ENCODE assay signal across 8 mouse cellular contexts in genomic region chrX:85574182-85574541, GRCm38 (mm10). TPM values are rescaled to one million over a fixed set of nuclear protein-coding genes. Genes with fewer than 3 reads are reported as not detected.
DNase-seq lines count a peak whose midpoint lies in the region; ATAC-seq and TF ChIP-seq lines count a peak whose summit lies in the region.

No protein-coding gene starts in this region.

- H3ac ChIP-seq in C2C12 (ENCODE audit: control insufficient read depth, insufficient read length, low read depth): peak overlapping the region; percentile 89

- H3K36me3 ChIP-seq in heart, embryonic 11.5 days (ENCODE audit: control insufficient read depth, insufficient read depth, low read length): no peaks in the 10 kb centered on the region
- no peaks in the 10 kb centered on the region for H3K36me3 ChIP-seq in C2C12 (ENCODE audit: control insufficient read depth, insufficient read depth)
- H3K36me3 ChIP-seq in hindbrain, embryonic 10.5 days: no peaks in the 10 kb centered on the region
- H3K36me3 ChIP-seq in liver, embryonic 16.5 days (ENCODE audit: control insufficient read depth, insufficient read depth): no peaks in the 10 kb centered on the region

- DNase-seq in heart, adult 18-20 months: no peak
- DNase-seq in hindbrain, embryonic 10.5 days (ENCODE audit: low spot score): no peak
- DNase-seq in retina, embryonic 14.5 days (ENCODE audit: low spot score): peak; percentile 36
- no peak for DNase-seq in cerebellum, adult 8-10 months

- H3K27me3 ChIP-seq in heart, embryonic 11.5 days (ENCODE audit: control insufficient read depth, insufficient read depth, low read length): no peaks in the 10 kb centered on the region
- no peaks in the 10 kb centered on the region for H3K27me3 ChIP-seq in C2C12 (ENCODE audit: control insufficient read depth, insufficient read depth, insufficient read length)
- peaks cover 16% of the 10 kb centered on the region; the same call in 1 of the 2 replicates for H3K27me3 ChIP-seq in hindbrain, embryonic 10.5 days (ENCODE audit: insufficient read depth, poor library complexity, severe bottlenecking)
- H3K27me3 ChIP-seq in liver, embryonic 16.5 days (ENCODE audit: control insufficient read depth, insufficient read depth, low read depth, low read length): no peaks in the 10 kb centered on the region

- no peak for TF ChIP-seq CTCF in C2C12 (IDR thresholded peaks at IDR 0.05; ENCODE audit: control insufficient read depth, insufficient read depth, insufficient read length)

- H3K9ac ChIP-seq in heart, embryonic 11.5 days (ENCODE audit: low read depth, low read length): peak overlapping the region; percentile 86
- H3K9ac ChIP-seq in liver, embryonic 16.5 days (ENCODE audit: low read depth, low read length): peak overlapping the region; percentile 94

- H3K9me3 ChIP-seq in heart, embryonic 11.5 days (replicated peaks; ENCODE audit: control insufficient read depth, low read length): no peaks in the 10 kb centered on the region
- H3K9me3 ChIP-seq in hindbrain, embryonic 10.5 days: 0 out of 2 replicates have a peak, but pooled peaks cover 4% of the 10 kb centered on the region
- no peaks in the 10 kb centered on the region for H3K9me3 ChIP-seq in liver, embryonic 16.5 days (replicated peaks; ENCODE audit: control insufficient read depth, low read length)

- H3K4me2 ChIP-seq in heart, embryonic 11.5 days: peak overlapping the region; percentile 63
- H3K4me2 ChIP-seq in liver, embryonic 16.5 days (ENCODE audit: low read depth, low read length): peak overlapping the region; percentile 46

- H3K4me3 ChIP-seq in heart, embryonic 11.5 days (ENCODE audit: low read depth, low read length): peak overlapping the region; percentile 70
- H3K4me3 ChIP-seq in C2C12 (ENCODE audit: insufficient read depth, poor library complexity, severe bottlenecking): peak overlapping the region; percentile 50
- peak overlapping the region; percentile 93 for H3K4me3 ChIP-seq in brown adipose tissue, adult 24 weeks (ENCODE audit: insufficient read depth, low read depth, low read length)
- H3K4me3 ChIP-seq in hindbrain, embryonic 10.5 days: peak overlapping the region; percentile 73
- peak overlapping the region; percentile 80 for H3K4me3 ChIP-seq in liver, embryonic 16.5 days (ENCODE audit: low read depth, low read length)

- H3K79me3 ChIP-seq in C2C12 (ENCODE audit: low read depth): peaks cover 16% of the 10 kb centered on the region

- 0 out of 2 replicates have a peak overlapping the region, but pooled peaks have one; percentile 35 for H3K27ac ChIP-seq in heart, embryonic 11.5 days (ENCODE audit: low read depth, low read length)
- 0 out of 2 replicates have a peak overlapping the region, but pooled peaks have one; percentile 23 for H3K27ac ChIP-seq in brown adipose tissue, adult 24 weeks (replicated peaks; ENCODE audit: low read depth, low read length)
- H3K27ac ChIP-seq in hindbrain, embryonic 10.5 days: peak overlapping the region; percentile 92
- peak overlapping the region; percentile 95 for H3K27ac ChIP-seq in liver, embryonic 16.5 days (ENCODE audit: low read length)

- ATAC-seq in heart, embryonic 11.5 days (replicated peaks; ENCODE audit: insufficient number of reproducible peaks, low FRiP score, low TSS enrichment): peak; percentile 57; the same call in 1 of the 2 replicates
- ATAC-seq in liver, embryonic 16.5 days (ENCODE audit: low read depth): peak; percentile 42

- WGBS in heart, embryonic 11.5 days (ENCODE audit: insufficient replicate concordance): 15% methylated on average over 25 of the region's 34 CpGs
- WGBS in hindbrain, embryonic 10.5 days: 25% methylated on average over 34 of the region's 34 CpGs
- 11% methylated on average over 34 of the region's 34 CpGs for WGBS in liver, embryonic 16.5 days (ENCODE audit: insufficient replicate concordance)

- H3K79me2 ChIP-seq in C2C12 (ENCODE audit: control insufficient read depth, insufficient read depth): peaks cover 28% of the 10 kb centered on the region

- H3K4me1 ChIP-seq in heart, embryonic 11.5 days (ENCODE audit: control insufficient read depth, insufficient read depth, low read length): no peaks in the 10 kb centered on the region
- H3K4me1 ChIP-seq in brown adipose tissue, adult 24 weeks (ENCODE audit: control insufficient read depth, insufficient read depth, insufficient read length, low read length): no peaks in the 10 kb centered on the region
- H3K4me1 ChIP-seq in hindbrain, embryonic 10.5 days (replicated peaks): no peaks in the 10 kb centered on the region
- H3K4me1 ChIP-seq in liver, embryonic 16.5 days (ENCODE audit: control insufficient read depth, low read depth, low read length): peaks cover 9% of the 10 kb centered on the region

TF ChIP-seq in C2C12, 6 proteins besides CTCF, POLR2A, EP300 and RAD21:
- TF ChIP-seq FOSL1 (IDR thresholded peaks at IDR 0.05; ENCODE audit: insufficient read depth, low read length, poor library complexity, severe bottlenecking): no peak
- TF ChIP-seq CEBPB (IDR thresholded peaks at IDR 0.05; ENCODE audit: low read depth): no peak
- TF ChIP-seq USF1 (IDR thresholded peaks at IDR 0.05; ENCODE audit: low read depth): no peak
- no peak for TF ChIP-seq MAX (IDR thresholded peaks at IDR 0.05)
- TF ChIP-seq MYOD1 (IDR thresholded peaks at IDR 0.05; ENCODE audit: control insufficient read depth, insufficient read length, low read depth): no peak
- no peak for TF ChIP-seq MYOG (IDR thresholded peaks at IDR 0.05; ENCODE audit: control insufficient read depth, extremely low read depth, insufficient read length)
TF ChIP-seq in C2C12: peak in this region for 0.

RNA-seq across cellular contexts. Expression of gene Tab3, which starts 0.3 kb away (rescaled TPM):
- 4.7 and 4.9 TPM in 2 replicates for polyA plus RNA-seq in heart, embryonic 11.5 days (2014; fragmentation: Nextera tagmentation; extraction: Ambion mirVana)
- total RNA-seq in heart, adult 18-20 months (2021): 1 to 10 TPM; 7.4 to 9.4 TPM
- polyA plus RNA-seq in C2C12 (2012; fragmentation: generic; extraction: Trizol): 1.7 TPM
- polyA plus RNA-seq in brown adipose tissue, adult 24 weeks (2012; ENCODE audit: insufficient read depth, insufficient read length, missing spikeins): 4.2 and 6.5 TPM in 2 replicates
- 3.2 and 4.2 TPM in 2 replicates for polyA plus RNA-seq in hindbrain, embryonic 10.5 days (2016; fragmentation: Nextera tagmentation; extraction: Ambion mirVana)
- 7.4 and 8.7 TPM in 2 replicates for polyA plus RNA-seq in liver, embryonic 16.5 days (2015; fragmentation: Nextera tagmentation; extraction: Ambion mirVana)

Comparison
In these comparisons a context has a peak if more than half of its experiments do, and no peak if none do; other contexts are left out.
1. H3K27ac ChIP-seq: peak in every context shown above with its lines; median percentile 95 in liver, embryonic 16.5 days; 92 in hindbrain, embryonic 10.5 days; 35 in heart, embryonic 11.5 days; 23 in brown adipose tissue, adult 24 weeks.